Mouse (Mus musculus) bone marrow, adult 2 months (tissue): ENCODE measurements around the gene Sh3bp1. TPM values are rescaled to one million over a fixed set of nuclear protein-coding genes. Genes with fewer than 3 reads are reported as not detected.
A peak's percentile ranks its signal among the peaks of the same experiment; 100 is the strongest.

Experiments
- H3K27ac ChIP-seq: fragments of 200-500 bp; 2 replicates; pipeline ENCODE4 v1.5.1; 2012; ENCODE audit warnings: low read depth, mild to moderate bottlenecking, control low read depth, inconsistent platforms, low read length; ENCODE audit not compliant: control insufficient read depth, poor library complexity, insufficient read depth
- H3K4me1 ChIP-seq: fragments of 200-500 bp; 2 replicates; pipeline ENCODE4 v1.6.1; 2011; ENCODE audit warnings: low read length; ENCODE audit not compliant: control insufficient read depth, insufficient read depth
- H3K4me3 ChIP-seq: fragments of 200-500 bp; replicated peaks from 2 replicates; pipeline ENCODE3; 2011; ENCODE audit warnings: mild to moderate bottlenecking, low read depth, low read length, control low read depth; ENCODE audit not compliant: control insufficient read depth
- CTCF ChIP-seq: fragments of 200-500 bp; IDR thresholded peaks from 2 replicates; pipeline ENCODE4 v1.5.1; 2011; ENCODE audit warnings: low read length, control low read depth; ENCODE audit not compliant: control insufficient read depth, insufficient read depth
- POLR2A ChIP-seq: fragments of 200-500 bp; IDR thresholded peaks from 2 replicates; pipeline ENCODE4 v1.6.1; 2011; ENCODE audit warnings: low read depth, mild to moderate bottlenecking, control low read depth, low read length, borderline replicate concordance; ENCODE audit not compliant: control insufficient read depth
- WGBS: fragments of 180-500 bp; shearing (Covaris S2); methylation state at CpG from one replicate; pipeline ENCODE4 v1.1.7; 2018; 5-methylcytosine and 5-hydroxymethylcytosine counted together
- polyA plus RNA-seq: library from polyadenylated mRNA; stranded (reverse); fragments of >200 nt; gene quantifications from 2 replicates; pipeline ENCODE4 v1.2.4, GENCODE M21; 2011; ENCODE audit warnings: low replicate concordance; ENCODE audit not compliant: missing spikeins, insufficient read depth, insufficient read length

The Sh3bp1 gene
- polyA plus RNA-seq, 1 experiment: 63.2 TPM

DNA sequence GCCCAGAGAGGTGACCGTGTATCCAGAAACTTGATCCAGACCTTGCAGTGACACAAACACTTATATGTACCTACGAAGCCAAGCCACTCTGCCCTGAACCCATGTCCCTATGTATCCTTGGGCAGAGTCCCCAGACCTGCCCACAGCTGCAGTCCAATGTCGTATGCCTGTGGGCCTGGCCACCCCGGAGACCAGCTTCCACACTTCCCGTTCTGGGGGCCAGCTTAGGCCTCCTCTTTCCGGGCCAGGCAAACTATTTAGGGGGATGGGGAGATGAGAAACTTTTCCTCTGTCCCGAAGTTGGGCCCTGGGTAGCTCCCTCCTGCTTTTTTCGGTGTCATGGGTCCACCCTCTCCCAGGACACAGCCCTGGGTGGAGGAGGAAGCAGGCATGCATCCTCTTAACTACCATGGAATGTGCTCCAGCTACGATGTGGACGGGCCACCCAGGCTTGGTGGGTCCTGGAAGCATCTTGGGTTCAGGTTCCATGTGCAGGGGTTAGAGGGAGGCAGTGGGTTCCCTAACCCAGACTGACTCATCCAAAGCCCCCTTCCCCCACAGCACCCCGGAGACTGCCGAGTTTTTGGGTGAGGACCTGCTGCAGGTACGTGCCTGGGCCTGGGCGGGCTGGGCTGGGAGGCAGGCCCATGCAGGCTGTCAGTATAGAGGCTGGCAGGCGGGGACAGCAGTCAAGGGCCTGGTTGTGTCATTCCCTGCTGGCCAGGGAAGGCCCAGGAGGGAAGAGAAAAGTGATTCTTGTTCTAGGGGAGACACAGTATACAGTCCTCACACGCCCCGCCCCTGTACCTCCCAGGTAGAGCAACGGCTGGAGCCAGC, 1.2 kb downstream of the Sh3bp1 start:
- 24% methylated on average over 18 of the region's 18 CpGs for WGBS
- peak overlapping the region; percentile 88 for H3K27ac ChIP-seq
- peak overlapping the region; percentile 88 for H3K4me3 ChIP-seq
- peaks cover 19% of the 10 kb centered on the region for H3K4me1 ChIP-seq
- no peak for TF ChIP-seq POLR2A
- TF ChIP-seq CTCF: no peak

- Histone ChIP-seq H3K4me1 (peaks cover 13% of the 10 kb centered on the region), H3K27ac (no peak overlapping the region), H3K4me3 (no peak overlapping the region)
- 68% methylated on average over 8 of the region's 8 CpGs for WGBS
- TF ChIP-seq POLR2A: no peak
- TF ChIP-seq CTCF: no peak
These were observed 1.8 kb downstream of the Sh3bp1 start for GRCm38 (mm10) chr15:78901422-78901789.

GRCm38 (mm10) chr15:78903243-78903642, 3.7 kb downstream of the Sh3bp1 start:
- H3K4me3 ChIP-seq: no peak overlapping the region
- 3% methylated on average over 2 of the region's 2 CpGs for WGBS
- H3K27ac ChIP-seq: no peak overlapping the region
- peaks cover 9% of the 10 kb centered on the region for H3K4me1 ChIP-seq
- TF ChIP-seq POLR2A (no peak), CTCF (peak; percentile 84)

GRCm38 (mm10) chr15:78908399-78908798, 8.8 kb downstream of the Sh3bp1 start:
- Histone ChIP-seq H3K27ac (no peak overlapping the region), H3K4me1 (peaks cover 1% of the 10 kb centered on the region; the same call in 1 of the 2 replicates), H3K4me3 (no peak overlapping the region)
- 88% methylated on average over 7 of the region's 7 CpGs for WGBS
- TF ChIP-seq CTCF (no peak), POLR2A (no peak)

- no peaks in the 10 kb centered on the region; the same call in 1 of the 2 replicates for H3K4me1 ChIP-seq
- H3K27ac ChIP-seq: no peak overlapping the region
- H3K4me3 ChIP-seq: no peak overlapping the region
- no peak for TF ChIP-seq CTCF
- no peak for TF ChIP-seq POLR2A
- 78% methylated on average over 8 of the region's 8 CpGs for WGBS
These were observed 9.4 kb downstream of the Sh3bp1 start for GRCm38 (mm10) chr15:78908982-78909381.

DNA sequence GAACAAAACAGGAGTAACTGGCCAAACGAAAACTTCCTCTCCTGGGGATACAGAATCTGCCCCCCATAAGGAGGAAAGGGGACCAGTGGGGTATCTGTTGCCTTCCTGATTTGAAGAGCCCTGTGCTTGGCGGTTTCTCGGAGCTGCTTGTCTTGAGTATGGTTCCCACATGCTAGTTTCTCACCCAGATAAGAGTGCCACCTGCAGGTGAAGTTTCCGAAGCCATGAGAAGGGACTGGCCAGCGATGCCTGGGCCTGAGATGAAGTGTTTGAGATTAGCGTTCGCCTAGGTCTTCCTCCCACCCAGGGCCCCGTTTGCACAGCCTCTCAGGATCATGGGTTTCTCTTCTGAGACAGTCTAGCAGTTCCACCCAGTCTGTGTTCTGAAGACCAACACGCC, 12.5 kb downstream of the Sh3bp1 start:
- no peak for TF ChIP-seq POLR2A
- TF ChIP-seq CTCF: peak; percentile 47
- Histone ChIP-seq H3K27ac (no peak overlapping the region), H3K4me3 (no peak overlapping the region), H3K4me1 (no peaks in the 10 kb centered on the region; the same call in 1 of the 2 replicates)
- WGBS: 36% methylated on average over 9 of the region's 9 CpGs

- under 1% methylated on average over 51 of the region's 51 CpGs for WGBS
- no peaks in the 10 kb centered on the region; the same call in 1 of the 2 replicates for H3K4me1 ChIP-seq
- H3K4me3 ChIP-seq: peak within 1 kb of the TSS; percentile 56
- H3K27ac ChIP-seq: no peak within 1 kb of the TSS; the same call in 1 of the 2 replicates
- no peak for TF ChIP-seq CTCF
- TF ChIP-seq POLR2A: peak; percentile 36; the same call in 1 of the 2 replicates
These were observed 14.1 kb downstream of the Sh3bp1 start, which contains the start of gene Pdxp for GRCm38 (mm10) chr15:78913632-78914090. TSS of gene Pdxp (plus strand) at chr15:78913919.

GRCm38 (mm10) chr15:78914091-78914822, 14.7 kb downstream of the Sh3bp1 start:
- under 1% methylated on average over 87 of the region's 87 CpGs for WGBS
- Histone ChIP-seq H3K27ac (no peak overlapping the region; the same call in 1 of the 2 replicates), H3K4me3 (peak overlapping the region; percentile 56), H3K4me1 (no peaks in the 10 kb centered on the region; the same call in 1 of the 2 replicates)
- no peak for TF ChIP-seq POLR2A
- no peak for TF ChIP-seq CTCF
